Mouse (Mus musculus): ENCODE results near the gene Rpap1.

Rpap1 gene

DNA sequence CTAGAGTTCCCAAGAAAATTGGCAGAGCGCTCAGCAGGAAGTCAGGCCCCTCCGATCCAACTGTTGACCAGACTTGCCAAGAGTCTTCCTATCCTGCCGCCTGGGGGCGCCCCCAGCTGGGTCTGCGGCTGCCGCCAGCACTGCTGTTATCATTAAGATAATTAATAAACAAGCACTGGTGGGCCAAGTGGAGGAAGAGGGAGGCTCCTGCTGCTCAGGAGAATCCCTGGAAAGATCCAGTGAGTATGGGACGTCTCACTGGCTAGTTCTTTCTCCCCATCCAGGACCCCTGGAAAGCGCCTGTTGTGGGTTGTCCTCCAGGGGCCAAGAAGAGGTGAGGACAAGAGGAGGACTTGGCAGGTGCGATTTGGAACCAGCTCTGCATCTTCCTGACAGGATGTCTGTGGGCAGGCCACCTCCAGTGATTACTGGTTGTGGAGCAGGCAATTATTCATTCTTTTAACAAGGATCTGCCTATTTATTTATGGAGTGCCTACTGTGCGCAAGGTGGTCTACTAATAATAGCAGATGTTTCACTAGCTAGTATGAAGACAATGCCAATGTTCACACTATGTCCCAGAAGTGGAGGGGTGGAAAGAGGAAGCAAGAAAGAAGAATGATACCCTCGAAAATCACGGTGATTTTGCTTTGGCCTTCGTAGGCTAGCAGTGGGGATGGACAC, 11.1 kb upstream of the Rpap1 start:
- DNase-seq = peak; percentile 63

DNA sequence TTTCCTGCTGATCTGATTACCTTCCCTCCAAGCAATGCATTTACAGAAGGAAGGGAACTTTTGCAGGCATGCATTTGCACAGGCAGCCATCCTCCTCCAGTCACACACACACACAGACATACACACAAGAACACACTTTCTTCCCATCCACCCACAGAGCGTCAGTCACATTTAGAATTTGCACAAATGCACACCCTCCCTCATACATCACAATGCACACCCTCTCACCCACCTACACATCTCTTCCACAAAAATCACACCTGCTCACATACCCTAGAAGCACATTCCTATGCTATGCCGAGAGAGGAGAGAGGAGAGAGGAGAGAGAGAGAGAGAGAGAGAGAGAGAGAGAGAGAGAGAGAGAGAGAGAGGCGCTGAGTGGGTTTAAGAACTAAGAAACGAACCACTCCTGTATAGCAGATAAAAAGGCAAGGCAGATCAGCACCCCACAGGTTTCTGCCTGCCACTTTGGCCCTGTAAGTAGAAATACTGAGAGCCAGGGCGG, 10.0 kb upstream of the Rpap1 start, which contains the start of gene Tyro3:
Gene Tyro3, plus strand, starts transcription at position 455 of the 505 bp plus-strand sequence.
- no peak for DNase-seq

DNA sequence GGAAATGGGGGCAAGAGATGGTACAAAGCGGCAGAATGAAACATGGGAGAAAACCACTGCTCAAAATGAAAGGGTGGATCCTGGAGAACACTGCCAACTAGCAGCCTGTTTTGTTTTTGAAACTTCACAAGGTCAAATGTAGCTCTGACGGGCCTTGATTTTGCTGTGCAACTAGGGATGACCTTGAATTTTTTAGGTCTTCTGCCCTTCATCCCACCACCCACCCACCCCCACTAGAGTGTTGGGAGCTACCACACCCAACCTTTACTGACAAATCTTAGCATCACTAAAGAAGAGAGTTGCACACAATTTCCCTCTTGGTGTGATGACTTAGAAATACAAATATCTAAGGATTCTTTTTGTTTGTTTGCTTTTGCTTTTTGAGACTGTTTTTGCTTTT, 2.7 kb upstream of the Rpap1 start:
- no peak for DNase-seq

DNA sequence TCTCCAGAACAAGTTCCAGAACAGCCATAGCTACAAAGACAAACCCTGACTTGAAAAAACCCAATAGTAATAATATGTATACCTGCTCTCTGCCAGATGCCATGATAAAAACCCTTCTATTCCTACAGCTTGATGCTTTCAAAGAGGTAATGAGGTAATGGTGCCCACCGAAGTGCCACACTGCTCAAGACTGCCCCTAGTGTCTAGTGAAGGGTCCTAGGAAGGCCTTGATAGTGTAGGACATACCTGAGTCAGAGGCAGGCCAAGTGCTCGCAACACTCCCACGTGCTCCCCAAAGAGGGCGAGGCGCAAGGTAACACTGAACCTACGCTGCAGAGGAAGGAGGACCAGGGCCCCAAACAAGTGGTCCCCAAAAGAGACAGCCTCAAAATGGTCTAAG, 20.1 kb downstream of the Rpap1 start:
- no peak for DNase-seq

DNA sequence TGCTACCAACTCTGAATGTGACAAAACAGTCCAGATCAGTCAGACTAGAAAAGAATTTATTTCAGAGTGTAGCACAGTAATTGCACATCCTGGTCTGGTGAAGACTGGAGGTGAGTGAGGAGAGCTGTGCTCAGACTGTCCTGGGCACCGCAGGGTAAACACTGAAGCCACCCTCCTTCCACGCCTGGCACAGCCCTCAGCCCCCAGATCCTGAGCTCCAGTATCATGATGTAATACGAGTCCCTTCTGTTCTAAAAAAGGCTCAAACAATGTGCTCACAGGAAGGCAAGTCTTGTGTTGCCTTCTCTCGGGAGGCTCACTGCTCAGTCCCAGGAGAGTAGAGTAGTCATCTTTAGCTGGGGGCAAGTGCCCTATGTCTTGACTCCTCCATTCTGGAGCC, 23.4 kb downstream of the Rpap1 start:
- DNase-seq = no peak

DNA sequence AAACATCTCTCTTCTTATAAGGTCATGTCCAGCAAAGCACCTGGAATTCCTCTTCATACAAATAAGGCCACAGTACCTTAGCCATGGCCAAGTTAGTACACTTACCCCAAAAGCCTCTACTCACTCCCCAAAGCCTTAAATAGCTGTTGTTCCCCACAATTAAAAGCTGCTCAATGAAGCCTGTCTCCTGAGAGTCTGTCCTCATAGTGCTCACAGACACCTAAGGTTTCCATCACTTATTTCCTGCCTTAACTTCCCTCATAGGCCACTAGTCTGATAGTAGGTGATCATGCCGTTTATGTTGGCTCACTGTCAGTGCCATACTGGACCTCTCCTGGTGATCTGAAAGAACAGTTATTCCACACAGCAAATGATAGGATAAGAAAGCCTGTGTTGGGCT, 25.1 kb downstream of the Rpap1 start:
- no peak for DNase-seq

DNA sequence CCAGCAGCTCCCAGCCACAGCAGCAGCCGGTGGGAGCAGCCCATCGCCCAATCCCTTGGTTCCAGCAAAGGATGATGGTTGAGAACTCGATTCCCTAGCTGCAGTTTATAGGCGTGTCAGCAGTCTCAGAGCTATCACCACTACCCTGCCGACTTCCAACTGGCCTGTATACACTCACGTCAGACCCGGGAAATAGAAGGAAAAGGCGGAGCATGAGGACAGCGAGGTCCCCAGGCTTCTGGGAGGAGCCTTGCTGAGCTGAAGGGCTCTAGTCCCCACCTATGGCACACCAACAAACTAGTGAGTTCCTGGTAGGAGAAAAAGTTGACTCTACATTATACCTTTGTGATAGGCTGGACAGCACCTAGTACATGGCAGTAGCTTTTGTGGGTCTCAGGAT, 27.1 kb downstream of the Rpap1 start, which contains the start of gene Ltk:
Gene Ltk, minus strand, starts transcription at position 181 of the 400 bp plus-strand sequence.
- no peak for DNase-seq

DNA sequence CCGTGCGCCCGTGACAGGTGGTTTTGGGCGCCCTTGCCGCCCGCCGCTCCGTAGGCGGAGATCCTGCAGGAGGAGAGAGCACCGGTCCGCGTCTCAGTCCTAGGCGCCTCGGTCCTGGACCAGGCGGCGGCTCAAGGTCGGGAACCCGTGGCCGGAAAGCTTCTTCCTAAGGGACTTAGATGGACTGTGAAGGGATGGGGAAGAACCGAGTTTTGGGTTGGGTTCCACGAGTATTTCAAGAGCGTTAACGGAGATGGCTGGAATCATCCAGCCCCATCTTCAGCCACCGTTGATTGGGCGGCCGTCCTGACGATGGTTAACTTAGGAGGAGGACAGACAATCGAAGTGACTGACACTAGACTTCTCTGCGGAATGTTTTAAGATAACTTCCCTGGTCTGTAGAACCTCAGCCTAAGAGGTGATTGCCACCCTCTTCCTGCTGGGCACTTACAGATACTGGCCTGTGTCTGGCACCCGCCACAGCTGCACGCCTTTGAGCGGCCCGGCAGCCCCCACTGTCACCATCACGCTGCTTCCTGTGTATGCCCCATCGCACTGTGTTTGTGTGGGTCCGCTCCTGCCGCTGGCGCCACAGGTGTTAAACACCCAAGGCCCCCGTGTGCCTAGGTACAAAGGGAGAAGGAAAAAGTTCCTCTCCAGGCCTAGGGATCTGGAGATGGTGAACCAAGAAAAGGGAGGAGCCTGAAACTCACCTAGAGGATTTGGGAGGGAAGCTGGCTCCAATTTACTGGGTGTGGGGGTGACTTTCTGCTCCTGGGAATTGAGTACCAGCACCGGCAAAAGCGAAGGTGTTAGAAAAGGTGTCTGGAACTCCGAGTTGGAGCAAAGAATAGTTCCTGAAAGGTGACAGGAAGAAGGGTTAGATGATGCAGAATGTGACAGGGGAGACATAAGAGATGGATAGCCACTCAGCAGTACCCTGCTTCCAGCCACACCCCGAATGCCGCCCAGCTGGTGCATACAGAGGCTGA, 28.2 kb downstream of the Rpap1 start:
- DNase-seq = no peak

DNA sequence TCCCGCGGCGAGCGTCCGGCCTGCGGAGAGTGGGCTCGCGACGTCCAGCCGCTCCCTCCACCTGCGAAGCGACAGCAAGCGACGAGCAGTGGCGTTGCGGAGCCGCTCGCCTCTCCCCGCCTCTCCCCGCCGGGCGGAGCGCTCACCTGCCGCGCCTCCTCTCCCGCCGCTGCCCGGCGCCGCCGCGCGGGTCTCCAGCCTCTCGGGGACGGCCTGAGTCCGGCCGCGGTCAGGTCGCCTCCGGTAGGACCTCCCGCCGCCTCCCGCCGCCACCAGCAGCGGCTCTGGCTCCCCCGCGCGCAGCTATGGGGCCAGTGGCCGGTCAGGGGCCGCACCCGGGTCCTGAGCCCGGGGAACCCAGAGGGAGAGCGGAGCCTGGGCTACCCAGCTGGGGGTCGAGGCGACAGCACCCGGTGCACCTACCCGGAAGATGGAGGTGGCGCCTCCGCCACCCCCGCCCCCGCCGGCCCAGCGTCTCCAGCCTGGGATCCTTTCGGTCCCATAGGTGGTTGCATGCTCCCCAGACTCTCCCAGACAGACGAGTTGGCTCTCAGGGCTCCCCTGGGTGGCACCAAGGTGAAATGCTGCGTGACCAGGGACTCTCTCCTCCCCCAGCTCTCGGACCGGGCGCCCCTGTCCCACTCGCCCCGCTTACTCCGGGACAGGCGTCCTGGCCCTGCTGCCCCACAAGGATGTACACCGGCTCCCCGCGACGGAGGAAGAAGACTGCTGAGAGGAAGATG, 29.1 kb downstream of the Rpap1 start:
- peak; percentile 35 for DNase-seq

DNA sequence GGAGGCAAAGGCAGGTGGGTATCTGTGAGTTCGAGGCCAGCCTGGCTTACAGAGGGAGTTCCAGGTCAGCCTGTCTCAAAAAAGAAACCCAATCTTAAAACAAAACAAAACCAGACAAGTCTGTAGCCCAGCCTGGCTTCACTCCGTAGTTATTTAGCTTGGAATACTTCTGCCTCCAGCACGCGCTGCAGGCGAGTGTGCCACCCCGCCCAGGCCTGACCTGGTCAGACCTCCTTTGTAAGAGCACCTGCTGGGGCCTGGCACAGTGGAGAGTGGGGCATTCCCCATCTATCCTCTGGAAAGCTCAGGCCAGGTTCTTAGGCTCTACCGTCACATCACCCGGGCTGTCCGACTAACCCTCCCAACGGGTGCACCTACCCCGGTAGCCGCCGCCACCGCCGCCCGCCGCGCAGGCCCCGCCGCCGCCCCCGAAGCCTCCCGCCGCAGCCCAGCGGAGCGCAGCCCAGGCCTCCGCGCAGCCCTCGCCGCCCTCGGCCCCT, 29.7 kb downstream of the Rpap1 start:
- peak; percentile 35 for DNase-seq

DNA sequence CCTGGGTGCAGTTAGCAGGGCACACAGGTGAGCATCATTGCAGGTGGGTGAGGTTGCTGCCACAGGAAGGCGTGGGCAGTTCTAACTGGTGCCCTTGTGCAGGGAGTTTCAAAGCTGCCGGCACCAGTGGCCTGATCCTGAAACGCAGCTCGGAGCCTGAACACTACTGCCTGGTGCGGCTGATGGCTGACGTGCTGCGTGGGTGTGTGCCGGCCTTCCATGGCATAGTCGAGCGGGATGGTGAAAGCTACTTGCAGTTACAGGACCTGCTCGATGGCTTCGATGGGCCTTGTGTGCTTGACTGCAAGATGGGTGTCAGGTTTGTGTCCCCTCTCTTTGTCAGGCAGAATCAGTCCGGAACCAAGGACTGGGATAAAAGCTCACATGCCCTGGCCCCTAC, 38.1 kb downstream of the Rpap1 start:
- DNase-seq = no peak

DNA sequence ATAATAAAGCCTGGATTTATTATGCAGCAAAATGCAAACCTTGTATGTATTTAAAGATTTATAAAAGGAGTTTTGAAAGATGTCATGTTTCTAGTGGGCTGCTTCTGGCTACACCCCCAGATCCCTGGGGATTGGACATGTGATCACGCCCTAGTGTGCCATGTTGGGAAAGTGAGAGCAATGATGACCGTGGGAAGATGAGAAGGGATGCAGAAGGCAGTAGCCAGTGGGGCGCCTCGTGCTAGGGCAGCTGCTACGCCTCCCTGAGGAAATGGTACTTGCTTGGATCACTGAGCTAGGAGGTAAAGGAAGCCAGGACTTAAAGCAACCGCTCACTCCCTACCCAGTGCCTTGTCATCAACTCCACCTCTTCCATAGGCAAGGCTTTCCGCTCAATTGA, 39.8 kb downstream of the Rpap1 start:
- DNase-seq = no peak

DNA sequence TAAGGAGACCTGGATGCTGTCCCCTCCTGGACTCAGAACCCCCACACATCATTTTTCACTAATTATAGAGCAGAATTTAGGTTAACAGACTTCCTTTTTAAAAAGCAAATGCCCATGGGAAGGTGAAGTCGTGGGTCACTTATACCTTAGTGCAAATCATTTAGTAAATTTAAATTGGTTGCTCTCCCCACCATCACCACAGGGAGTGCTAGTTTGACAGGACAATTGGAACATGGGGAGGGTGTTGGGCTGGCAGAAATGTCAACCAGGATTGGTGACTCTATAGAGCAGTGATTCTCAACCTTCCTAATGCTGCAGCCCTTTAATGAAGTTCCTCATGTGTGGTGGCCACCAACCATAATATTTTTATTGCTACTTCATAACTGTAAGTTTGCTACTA, 42.1 kb downstream of the Rpap1 start:
- DNase-seq = no peak

DNA sequence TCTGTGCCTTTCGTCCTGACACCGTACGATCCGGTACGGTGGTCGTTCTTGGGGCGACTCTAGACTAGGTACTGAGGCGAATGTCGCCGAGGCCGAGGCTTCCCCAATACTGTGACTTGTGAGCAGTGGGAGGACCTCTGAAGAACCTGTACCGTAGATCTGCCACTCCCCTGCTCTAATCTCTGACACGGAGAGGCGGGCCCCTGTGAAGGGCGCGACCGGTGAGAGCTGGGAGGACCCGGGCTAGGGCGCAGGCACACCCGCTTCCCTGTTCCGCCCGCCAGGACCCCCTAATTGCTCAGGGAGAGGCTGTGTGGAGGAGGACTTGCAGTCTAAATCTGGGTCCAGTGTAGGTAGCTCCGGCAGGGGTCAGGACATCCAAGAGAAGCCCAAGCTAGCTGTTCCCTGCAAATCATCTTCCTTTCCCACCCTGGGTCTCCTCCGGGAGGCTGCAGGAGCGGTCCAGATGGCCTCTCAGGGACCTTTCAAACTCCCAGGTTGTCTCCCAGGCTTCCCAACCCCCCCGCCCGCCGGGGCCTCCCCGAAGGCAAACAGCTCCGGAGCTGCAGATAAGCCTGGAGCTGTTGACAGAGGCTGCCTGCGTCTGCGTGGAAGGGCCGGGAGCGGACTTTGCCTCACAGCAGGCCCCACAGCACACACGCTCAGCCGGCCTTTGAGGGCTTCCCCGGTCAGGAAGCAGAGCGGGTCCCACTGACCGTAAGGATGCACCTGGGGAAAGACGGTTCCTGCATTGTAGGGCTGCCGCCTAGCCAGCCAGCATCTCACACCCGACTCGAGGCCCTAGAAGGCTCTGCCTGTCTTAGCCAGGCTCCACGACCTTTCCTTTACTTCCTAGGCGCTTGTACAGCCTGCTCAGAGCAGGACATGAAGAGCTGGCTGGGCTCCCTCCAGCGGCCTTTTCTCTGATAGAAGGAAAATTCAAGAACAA, 42.9 kb downstream of the Rpap1 start:
- DNase-seq = no peak

DNA sequence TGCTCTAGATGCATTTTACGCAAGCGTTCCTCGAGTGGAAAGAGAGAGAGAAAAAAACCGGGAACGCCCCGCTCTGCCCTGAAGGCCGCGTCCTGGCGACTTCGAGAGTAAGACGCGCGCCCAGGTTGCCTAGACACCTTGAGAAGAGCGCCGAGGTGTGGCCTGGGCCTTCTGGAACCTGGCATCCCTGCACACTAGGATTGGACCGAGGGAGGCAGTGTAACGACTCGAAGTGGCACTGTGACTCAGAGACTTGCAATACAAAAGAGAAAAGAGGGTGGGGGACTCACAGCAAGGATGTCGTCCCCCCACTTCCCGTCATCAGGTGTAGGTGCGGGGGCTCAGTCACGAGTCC, 43.6 kb downstream of the Rpap1 start:
- DNase-seq = no peak

DNA sequence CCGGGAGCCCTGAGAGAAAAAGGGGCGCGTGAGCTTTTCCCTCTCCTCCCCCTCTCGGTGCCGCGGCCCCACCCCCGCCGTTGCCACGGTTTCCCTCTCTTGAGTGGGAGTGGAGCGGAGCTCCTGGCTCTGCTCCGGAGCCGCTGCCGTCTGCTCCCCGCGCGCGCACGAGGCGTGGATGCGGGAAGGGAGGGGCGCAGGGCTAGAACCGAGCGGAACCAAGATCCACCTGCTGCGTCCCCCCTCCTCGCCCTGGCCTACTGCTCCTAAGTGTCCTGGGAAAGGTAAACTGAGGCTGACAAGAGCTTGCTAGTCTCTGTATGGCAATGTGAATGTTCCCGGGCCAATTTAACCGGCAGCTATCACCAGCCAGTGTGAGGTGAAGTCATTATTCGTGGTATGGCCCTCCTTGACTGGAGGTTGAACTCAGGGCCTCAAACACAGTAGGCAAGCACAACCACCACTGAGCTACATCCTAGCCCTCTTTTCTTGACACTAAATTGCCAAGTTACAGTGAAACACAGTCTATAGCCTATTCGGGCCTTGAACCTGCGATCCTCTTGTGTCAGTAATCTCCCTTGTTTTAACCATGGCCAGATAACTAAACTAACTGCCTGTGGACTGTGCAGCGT, 44.0 kb downstream of the Rpap1 start:
- no peak for DNase-seq

DNA sequence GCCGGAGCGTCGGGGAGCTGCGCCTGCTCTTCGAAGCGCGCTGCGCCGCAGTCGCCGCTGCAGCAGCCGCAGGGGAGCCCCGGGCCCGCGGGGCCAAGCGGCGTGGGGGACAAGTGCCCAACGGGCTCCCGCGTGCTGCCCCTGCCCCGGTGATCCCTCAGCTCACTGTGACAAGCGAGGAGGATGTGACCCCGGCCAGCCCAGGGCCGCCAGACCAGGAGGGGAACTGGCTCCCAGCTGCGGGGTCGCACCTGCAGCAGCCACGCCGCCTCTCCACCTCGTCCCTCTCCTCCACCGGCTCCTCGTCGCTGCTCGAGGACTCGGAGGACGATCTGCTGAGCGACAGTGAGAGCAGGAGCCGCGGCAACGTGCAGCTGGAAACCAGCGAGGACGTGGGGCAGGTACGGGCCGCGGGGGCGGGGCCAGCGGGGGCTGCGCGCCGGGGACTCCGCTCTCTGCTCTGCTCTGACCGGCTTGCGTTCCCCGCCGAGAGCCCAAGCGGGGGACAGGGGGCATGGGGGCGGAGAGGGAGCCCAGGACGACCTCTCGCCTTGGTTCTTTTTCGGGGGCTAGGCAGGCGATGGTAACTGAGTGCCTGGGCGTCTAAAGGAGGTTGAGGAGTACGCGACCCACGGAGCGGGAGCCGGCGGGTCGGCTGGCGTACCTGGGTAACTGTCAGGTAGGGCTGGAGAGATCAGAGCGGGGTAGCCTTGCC, 44.7 kb downstream of the Rpap1 start:
- no peak for DNase-seq

DNA sequence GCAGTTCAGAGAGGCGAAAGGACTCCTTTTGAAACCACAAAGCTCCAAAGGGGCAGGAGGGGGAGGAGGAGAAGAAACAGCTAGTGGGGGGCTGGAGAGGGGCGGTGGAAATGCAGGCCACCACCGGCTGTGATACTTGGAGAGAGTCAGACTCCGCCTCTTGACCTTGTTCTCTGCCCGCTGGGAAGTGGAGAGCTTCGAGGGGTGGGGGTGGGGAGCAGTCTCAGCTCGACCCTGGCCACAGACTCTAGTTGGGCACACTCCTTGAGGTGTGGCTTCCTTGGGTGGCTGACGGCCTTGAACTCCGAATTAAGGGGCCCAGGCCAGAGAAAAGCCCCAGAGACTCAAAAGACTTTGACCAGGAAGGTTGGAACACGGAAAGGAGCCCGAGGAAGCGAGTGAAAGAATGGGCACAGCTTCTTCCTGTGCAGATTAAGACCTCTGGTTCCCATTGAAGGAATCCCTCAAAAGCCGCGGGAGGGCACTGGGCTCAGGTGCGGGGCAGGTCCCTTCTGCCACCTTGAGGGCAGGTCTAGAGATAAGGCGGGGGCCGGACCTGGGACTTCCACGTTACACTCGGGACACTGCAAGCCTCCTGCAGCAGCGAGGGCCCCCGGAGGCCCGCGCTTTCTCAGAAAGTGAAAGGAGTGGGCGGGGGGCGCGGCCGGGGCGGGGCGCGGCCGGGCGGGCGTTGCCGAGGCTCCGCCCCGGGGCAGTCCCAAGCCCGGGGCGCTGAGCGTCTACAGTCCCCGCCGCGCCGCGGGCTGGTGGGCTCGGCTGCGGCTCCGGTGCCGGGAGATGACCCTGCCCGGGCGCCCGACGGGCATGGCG, 45.5 kb downstream of the Rpap1 start, which contains the start of gene Itpka:
Gene Itpka, plus strand, starts transcription at position 757 of the 831 bp plus-strand sequence.
- DNase-seq = no peak

DNA sequence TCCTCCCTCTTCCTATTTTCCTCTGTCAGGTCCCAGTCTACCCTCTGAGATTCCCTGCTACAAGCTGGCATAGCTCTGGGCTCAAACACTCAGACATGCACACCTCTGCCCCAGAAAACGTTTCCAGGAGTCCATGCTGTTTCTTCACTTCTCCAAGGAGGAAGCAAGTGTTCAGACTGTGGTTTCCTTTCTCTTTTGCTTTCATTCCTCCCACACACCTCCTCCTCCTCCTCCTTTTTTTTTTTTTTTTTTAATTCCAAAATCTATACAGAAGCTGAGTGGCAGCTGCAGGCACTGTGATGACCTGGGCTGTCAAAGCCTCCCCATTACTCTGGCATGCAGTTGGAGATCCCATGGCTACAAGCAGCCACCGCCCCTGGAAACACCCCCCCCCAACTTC, 46.8 kb downstream of the Rpap1 start:
- no peak for DNase-seq

DNA sequence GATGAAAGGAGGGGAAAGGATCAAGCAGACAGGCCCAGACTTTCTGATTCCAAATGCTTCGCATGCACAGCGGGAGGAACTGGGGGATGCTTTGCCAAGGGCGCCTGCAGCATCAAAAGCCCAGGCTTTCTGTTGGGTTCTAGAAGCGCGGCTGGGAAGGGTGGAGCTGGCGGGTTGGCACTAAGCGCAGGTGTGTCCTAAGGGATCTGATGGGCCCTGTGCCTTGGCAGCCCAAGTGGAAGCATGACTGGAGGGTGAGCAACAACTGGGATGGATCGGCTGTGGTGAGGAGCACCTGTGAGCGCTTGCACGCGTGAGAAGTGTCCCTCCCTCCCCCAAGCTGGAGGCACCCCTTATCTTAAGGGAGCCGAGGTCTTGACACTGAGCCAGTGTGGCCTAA, 50.2 kb downstream of the Rpap1 start:
- no peak for DNase-seq
